Mouse (Mus musculus) heart, postnatal 0 days (tissue): ENCODE results near the gene Phf6.

Experiments
- CTCF ChIP-seq: IDR thresholded peaks from 2 replicates; pipeline ENCODE4 v1.5.1; 2016; ENCODE audit warnings: antibody characterized with exemption, control low read depth, low read depth
- EP300 ChIP-seq: IDR thresholded peaks from 2 replicates; pipeline ENCODE4 v1.6.1; 2016; ENCODE audit warnings: antibody characterized with exemption, low read depth

DNA sequence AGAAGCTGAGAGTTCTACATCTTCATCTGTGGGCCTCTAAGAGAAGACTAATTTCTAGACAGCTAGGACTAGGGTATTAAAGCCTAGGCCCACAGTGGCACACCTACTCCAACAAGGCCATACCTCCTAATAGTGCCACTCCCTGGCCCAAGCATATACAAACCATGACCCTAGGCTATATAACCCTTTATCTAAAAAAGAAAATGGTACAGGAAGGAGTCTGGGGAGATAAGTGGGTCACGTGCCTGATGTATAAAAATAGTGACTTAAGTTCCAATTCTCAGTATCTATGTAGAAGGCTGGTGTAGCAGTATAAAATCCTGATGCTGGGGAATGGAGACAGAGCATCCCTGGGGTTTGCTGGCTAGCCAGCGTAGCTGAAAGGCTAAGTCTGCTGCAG is 53.1 kb downstream of the Phf6 start:
- TF ChIP-seq CTCF: no peak
- no peak for TF ChIP-seq EP300
